ENCODE assay signal across 22 mouse cellular contexts in the genomic region with DNA sequence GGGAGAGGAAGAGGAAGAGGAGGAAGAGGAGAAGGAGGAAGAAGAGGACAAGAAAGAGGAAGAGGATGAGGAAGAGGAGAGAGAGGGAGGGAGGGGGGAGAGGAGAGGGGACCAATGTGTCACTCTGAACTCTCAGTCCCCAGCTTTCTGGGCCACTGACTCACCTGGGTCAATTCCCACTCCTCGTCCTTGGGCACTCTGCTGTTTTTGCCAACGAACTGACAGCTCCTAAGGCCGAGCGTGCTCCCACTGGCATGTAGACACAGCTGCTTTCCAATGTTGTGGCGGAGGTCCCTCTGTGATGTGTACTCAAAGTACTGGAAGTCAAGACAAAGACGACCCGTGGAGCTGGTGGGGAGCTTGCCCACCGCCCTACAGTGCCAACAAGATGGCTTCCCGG. TPM values are rescaled to one million over a fixed set of nuclear protein-coding genes. Genes with fewer than 3 reads are reported as not detected.
"Had no signal": no experiment of that assay in that cellular context is flagged by ENCODE, and none has a peak within 500 bp of the region (broad histone marks: within the 10 kb centered on the region; RNA-seq: fewer than 3 reads in every experiment).

No protein-coding gene starts in this region.

- H3K4me1 ChIP-seq: lung, embryonic 15.5 days; midbrain, embryonic 13.5 days; neural tube, embryonic 13.5 days had no signal

- H3K4me2 ChIP-seq: kidney, embryonic 15.5 days; lung, embryonic 15.5 days; midbrain, embryonic 13.5 days; neural tube, embryonic 13.5 days had no signal

- H3K27me3 ChIP-seq: kidney, embryonic 15.5 days; lung, embryonic 15.5 days; midbrain, embryonic 13.5 days; neural tube, embryonic 13.5 days had no signal

- H3K9ac ChIP-seq: kidney, embryonic 15.5 days; liver, embryonic 14.5 days; liver, postnatal 0 days; lung, embryonic 15.5 days; midbrain, embryonic 13.5 days; neural tube, embryonic 13.5 days had no signal

- H3K4me3 ChIP-seq: kidney, embryonic 15.5 days; left cerebral cortex, adult 2 months; lung, embryonic 15.5 days; megakaryocyte, embryonic 14.5 days; midbrain, embryonic 10.5 days; midbrain, embryonic 13.5 days; myocyte; neural tube, embryonic 13.5 days had no signal

- ATAC-seq: liver, postnatal 0 days; midbrain, embryonic 13.5 days; midbrain, embryonic 16.5 days had no signal

- DNase-seq: kidney, adult 2 months; kidney, postnatal 10 days; kidney, postnatal 36 days; layer of hippocampus, postnatal 36 days; liver, postnatal 0 days; lung, postnatal 10 days; lung, postnatal 36 days; right cerebral cortex, adult 18-20 months; right cerebral cortex, postnatal 14 days; right cerebral cortex, postnatal 4 days; thymus, adult 18-20 months; thymus, postnatal 36 days had no signal

- H3K36me3 ChIP-seq: kidney, embryonic 15.5 days; lung, embryonic 15.5 days; midbrain, embryonic 10.5 days; midbrain, embryonic 13.5 days; neural tube, embryonic 13.5 days had no signal

- H3K27ac ChIP-seq: kidney, embryonic 15.5 days; left cerebral cortex, adult 2 months; liver, embryonic 14.5 days; lung, embryonic 15.5 days; midbrain, embryonic 10.5 days; midbrain, embryonic 13.5 days; neural tube, embryonic 13.5 days had no signal

- H3K9me3 ChIP-seq: megakaryocyte, embryonic 14.5 days had no signal

RNA-seq across cellular contexts. Expression of a gene that starts 25.1 kb away (rescaled TPM):
- polyA plus RNA-seq: myocyte had no signal

RNA-seq across cellular contexts. Expression of a gene that starts 34.8 kb away (rescaled TPM):
- polyA plus RNA-seq: midbrain, embryonic 13.5 days had no signal
